Mouse (Mus musculus) kidney, postnatal 0 days (tissue): ENCODE measurements around the gene Zfp385a. TPM values are rescaled to one million over a fixed set of nuclear protein-coding genes. Genes with fewer than 3 reads are reported as not detected.

Source experiments
- ATAC-seq: fragments of 200-750 bp; cut with Nextera tagmentation; replicated peaks from 2 replicates; pipeline ENCODE4 v1.8.0; 2017; ENCODE audit warnings: low read depth, moderate number of reproducible peaks, moderate TSS enrichment, moderate library complexity; ENCODE audit not compliant: low FRiP score
- DNase-seq: peaks from one replicate; pipeline ENCODE4 v3.0.0-alpha.2; 2016; ENCODE audit warnings: low spot score
- H3K27ac ChIP-seq: fragments of 300-500 bp; sonication (generic); 2 replicates; pipeline ENCODE4 v1.5.1; 2014; ENCODE audit warnings: mild to moderate bottlenecking
- H3K27me3 ChIP-seq: fragments of 300-500 bp; sonication (generic); 2 replicates; pipeline ENCODE4 v1.6.1; 2014; ENCODE audit warnings: low read length, mixed read lengths; ENCODE audit not compliant: insufficient read depth
- H3K36me3 ChIP-seq: fragments of 300-500 bp; sonication (generic); 2 replicates; pipeline ENCODE4 v1.6.1; 2014; ENCODE audit warnings: low read length, mixed read lengths; ENCODE audit not compliant: insufficient read depth
- H3K4me1 ChIP-seq: fragments of 300-500 bp; sonication (generic); replicated peaks from 2 replicates; pipeline ENCODE4 v1.6.1; 2014; ENCODE audit warnings: antibody characterized with exemption, low read length, mixed read lengths; ENCODE audit not compliant: insufficient read depth
- H3K4me2 ChIP-seq: fragments of 300-500 bp; sonication (generic); 2 replicates; pipeline ENCODE4 v1.6.1; 2014; ENCODE audit warnings: mild to moderate bottlenecking, low read length, moderate library complexity, mixed read lengths
- H3K4me3 ChIP-seq: fragments of 300-500 bp; sonication (generic); replicated peaks from 2 replicates; pipeline ENCODE4 v1.5.1; 2014; ENCODE audit warnings: low read depth, low read length
- H3K9ac ChIP-seq: fragments of 300-500 bp; sonication (generic); 2 replicates; pipeline ENCODE4 v1.6.1; 2014; ENCODE audit warnings: low read depth, low read length
- H3K9me3 ChIP-seq: fragments of 300-500 bp; sonication (generic); replicated peaks from 2 replicates; pipeline ENCODE4 v1.6.1; 2016; ENCODE audit warnings: low read length, inconsistent platforms, mixed read lengths
- CTCF ChIP-seq: IDR thresholded peaks from 2 replicates; pipeline ENCODE4 v1.5.1; 2016; ENCODE audit warnings: antibody characterized with exemption, low read depth, mild to moderate bottlenecking, moderate library complexity
- WGBS: fragments of 180-500 bp; shearing (Covaris S2); extraction: QIAGEN DNeasy Blood & Tissue Kit; methylation state at CpG from one replicate; pipeline ENCODE4 v1.1.7; 2014; 5-methylcytosine and 5-hydroxymethylcytosine counted together
- polyA plus RNA-seq: library from polyadenylated mRNA; unstranded; fragments of >200 nt; fragmentation: Nextera tagmentation; extraction: Ambion mirVana; gene quantifications from 2 replicates; pipeline ENCODE4 v1.2.1, GENCODE M21; 2015

Zfp385a gene
- polyA plus RNA-seq, 1 experiment from 2014 or later = 11.8 TPM

DNA sequence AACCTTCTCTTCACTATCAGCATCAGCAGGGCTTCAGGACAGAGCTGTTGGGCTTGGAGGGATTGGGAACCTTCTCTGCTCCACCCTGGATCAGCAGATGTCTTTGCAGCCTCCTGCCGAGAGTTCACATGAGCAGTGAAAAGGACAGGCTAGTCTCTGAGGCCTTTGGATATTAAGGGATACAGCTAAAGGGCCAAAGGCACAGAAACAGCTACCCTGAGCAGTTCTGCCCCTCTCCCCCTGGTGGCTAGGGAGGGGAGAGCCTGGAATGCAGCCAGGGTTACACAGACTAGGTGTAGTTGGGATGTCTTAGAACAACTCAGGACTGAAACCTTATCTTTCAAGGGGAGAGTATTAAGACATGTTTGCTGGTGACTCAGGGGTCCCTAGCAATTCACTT lies 18.8 kb downstream of the Zfp385a start:
- H3K9me3 ChIP-seq = no peaks in the 10 kb centered on the region
- no peak for ATAC-seq
- H3K4me3 ChIP-seq = no peak overlapping the region
- H3K9ac ChIP-seq = no peak overlapping the region
- peaks cover 8% of the 10 kb centered on the region; the same call in 1 of the 2 replicates for H3K4me1 ChIP-seq
- H3K27me3 ChIP-seq = no peaks in the 10 kb centered on the region
- H3K36me3 ChIP-seq = peaks cover 12% of the 10 kb centered on the region; the same call in 1 of the 2 replicates
- 57% methylated on average over 1 of the region's 1 CpGs for WGBS
- DNase-seq = peak; percentile 61
- no peak overlapping the region for H3K4me2 ChIP-seq
- no peak overlapping the region for H3K27ac ChIP-seq
- peak; percentile 70 for TF ChIP-seq CTCF

DNA sequence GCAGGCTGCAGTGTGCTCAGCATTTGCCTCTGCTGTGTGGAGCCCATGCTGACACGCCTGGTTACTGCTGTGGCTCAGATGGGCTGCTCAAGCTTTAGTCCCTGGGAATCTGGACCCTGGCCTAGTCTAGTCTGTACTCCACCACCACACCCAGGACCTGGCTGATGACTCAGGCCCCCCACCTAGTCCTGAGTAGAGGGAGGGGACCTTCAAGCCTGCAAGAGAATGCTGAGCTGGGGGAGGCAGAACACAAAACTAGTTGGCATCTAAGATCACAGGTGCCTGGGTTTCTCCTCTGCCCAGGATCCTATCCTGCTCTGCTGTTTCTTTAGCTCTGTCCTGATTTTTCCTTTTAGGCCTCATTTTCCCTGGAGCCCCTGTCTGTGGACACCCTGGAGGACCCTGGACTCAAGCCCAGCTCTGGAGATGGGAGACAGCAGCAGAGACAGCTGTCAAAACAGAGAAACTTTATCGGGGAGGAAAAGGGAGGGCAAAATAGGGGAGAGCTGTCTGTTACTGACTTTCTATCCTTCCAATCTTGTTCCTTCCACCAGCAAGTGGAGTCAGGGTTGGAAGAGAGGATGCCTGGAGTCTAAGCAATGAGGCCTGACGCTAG lies 21.6 kb downstream of the Zfp385a start:
- Histone ChIP-seq H3K9ac (no peak overlapping the region), H3K27me3 (no peaks in the 10 kb centered on the region), H3K9me3 (no peaks in the 10 kb centered on the region), H3K4me3 (no peak overlapping the region), H3K4me1 (peaks cover 25% of the 10 kb centered on the region; the same call in 1 of the 2 replicates), H3K36me3 (peaks cover 12% of the 10 kb centered on the region; the same call in 1 of the 2 replicates), H3K27ac (no peak overlapping the region), H3K4me2 (no peak overlapping the region)
- no peak for DNase-seq
- ATAC-seq = no peak
- TF ChIP-seq CTCF = no peak
- WGBS = 37% methylated on average over 3 of the region's 3 CpGs

DNA sequence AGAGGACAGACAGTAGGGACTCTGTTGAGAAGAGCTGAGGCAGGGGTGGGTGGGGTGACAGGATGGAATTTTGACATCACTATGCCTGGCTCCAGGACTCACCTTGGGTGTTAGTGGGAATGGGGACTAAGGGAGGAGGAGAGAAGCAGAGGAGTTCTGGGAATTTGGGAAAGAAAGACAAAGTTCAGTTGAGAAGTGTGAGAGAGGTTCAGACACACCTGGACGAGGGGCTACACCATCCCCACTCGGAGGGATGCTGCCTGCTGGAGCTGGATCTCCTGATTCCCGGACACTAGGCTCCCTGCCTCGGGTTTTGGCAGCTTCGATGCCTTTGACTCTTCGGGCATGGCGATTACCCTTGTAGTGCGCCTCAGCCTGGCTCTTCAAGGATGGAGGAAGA lies 22.2 kb downstream of the Zfp385a start:
- Histone ChIP-seq H3K36me3 (peaks cover 12% of the 10 kb centered on the region; the same call in 1 of the 2 replicates), H3K27me3 (no peaks in the 10 kb centered on the region), H3K27ac (no peak overlapping the region), H3K4me3 (no peak overlapping the region), H3K9me3 (no peaks in the 10 kb centered on the region), H3K4me2 (no peak overlapping the region), H3K9ac (no peak overlapping the region), H3K4me1 (peaks cover 25% of the 10 kb centered on the region; the same call in 1 of the 2 replicates)
- no peak for TF ChIP-seq CTCF
- WGBS = 92% methylated on average over 8 of the region's 8 CpGs
- DNase-seq (no peak), ATAC-seq (no peak)

DNA sequence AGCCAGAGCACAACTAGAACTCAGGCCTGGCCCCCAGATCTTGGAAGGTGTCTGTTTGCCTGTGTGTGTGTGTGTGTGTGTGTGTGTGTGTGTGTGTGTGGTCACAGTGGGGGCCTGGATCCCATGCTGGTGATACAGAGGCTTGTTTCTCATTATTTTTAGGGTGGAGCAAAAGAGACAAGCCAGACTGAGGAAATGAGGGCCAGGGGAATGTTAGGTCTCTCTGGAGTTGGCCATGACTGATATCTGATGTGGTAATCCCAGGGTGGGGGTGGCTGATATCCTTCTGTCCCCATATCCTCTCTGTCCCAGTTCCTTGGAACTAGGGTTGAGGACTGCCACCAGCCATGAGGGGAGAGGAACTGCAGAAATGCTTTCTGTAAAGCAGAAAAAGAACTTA lies 22.8 kb downstream of the Zfp385a start:
- Histone ChIP-seq H3K27ac (no peak overlapping the region), H3K4me1 (peaks cover 21% of the 10 kb centered on the region; the same call in 1 of the 2 replicates), H3K9ac (no peak overlapping the region), H3K9me3 (no peaks in the 10 kb centered on the region), H3K4me2 (no peak overlapping the region), H3K36me3 (peaks cover 12% of the 10 kb centered on the region; the same call in 1 of the 2 replicates), H3K27me3 (no peaks in the 10 kb centered on the region), H3K4me3 (no peak overlapping the region)
- no peak for TF ChIP-seq CTCF
- no peak for DNase-seq
- ATAC-seq = no peak

DNA sequence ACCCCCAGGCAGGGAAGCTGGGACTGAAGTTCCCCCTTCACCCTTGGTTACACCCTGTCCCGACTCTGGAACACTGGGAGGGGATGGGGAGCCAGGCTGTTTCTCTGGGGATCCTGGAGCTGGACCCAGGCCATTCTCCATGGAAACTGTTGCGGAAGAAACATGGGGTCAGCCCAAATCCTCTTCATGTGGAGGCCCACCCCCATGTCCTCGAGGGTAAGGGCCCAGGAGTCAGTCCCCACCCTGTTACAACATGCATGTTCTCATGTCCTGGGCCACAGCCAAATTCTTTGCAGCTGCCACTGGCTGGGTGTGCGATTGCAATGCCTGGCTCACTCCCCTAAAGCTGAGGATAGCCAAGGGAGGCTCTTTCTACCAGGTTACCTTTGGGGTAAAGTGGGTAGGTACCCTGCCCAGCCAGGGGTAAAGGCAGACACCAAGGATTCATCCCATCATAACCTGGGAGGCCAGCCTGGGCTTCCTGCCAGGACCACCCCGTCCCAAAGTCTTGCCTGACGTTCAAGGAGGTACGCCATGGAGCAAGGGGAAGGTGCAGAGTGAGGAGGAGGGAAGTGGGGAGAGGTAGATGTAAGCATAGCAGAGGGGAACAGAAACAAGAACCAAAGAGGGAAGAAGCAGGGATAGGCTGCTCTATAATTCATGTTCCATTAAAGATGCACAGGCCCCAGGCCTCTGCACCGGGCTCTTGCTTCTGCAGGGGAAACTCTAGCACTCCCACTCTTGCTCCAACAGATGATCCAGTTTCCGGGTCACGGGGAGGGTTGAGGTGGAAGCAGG lies 23.7 kb downstream of the Zfp385a start:
- no peak for TF ChIP-seq CTCF
- WGBS = 62% methylated on average over 9 of the region's 10 CpGs
- no peak overlapping the region for H3K9ac ChIP-seq
- H3K4me2 ChIP-seq = no peak overlapping the region
- peaks cover 12% of the 10 kb centered on the region; the same call in 1 of the 2 replicates for H3K36me3 ChIP-seq
- H3K27me3 ChIP-seq = no peaks in the 10 kb centered on the region
- H3K27ac ChIP-seq = no peak overlapping the region
- no peak overlapping the region for H3K4me3 ChIP-seq
- H3K4me1 ChIP-seq = peaks cover 17% of the 10 kb centered on the region; the same call in 1 of the 2 replicates
- H3K9me3 ChIP-seq = no peaks in the 10 kb centered on the region
- no peak for DNase-seq
- no peak for ATAC-seq

DNA sequence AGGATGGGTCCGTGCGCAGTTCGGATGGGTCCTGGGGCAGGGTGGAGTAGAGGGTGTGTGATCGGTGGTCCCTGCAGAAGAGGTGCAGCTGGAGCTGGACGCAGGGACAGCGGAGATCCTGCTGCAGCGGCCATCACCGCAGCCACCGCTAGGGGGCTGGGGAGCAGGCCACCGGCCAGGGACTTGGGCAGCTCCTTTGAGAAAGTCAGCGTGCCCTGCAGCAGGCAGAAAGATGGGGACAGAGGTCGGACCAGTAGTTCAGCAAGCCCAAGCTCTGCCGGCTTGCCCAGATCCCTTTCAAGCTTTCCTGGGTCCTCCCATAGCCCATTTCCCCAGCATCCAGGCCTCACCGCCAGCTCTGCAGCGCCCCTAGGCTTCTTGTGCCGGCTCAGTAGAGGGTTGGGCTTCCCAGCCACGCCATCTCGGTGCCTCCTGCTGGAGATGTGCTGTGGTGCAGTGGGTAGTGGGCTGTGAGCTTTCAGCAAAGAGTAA lies 24.8 kb downstream of the Zfp385a start:
- H3K36me3 ChIP-seq = peaks cover 12% of the 10 kb centered on the region; the same call in 1 of the 2 replicates
- no peaks in the 10 kb centered on the region for H3K9me3 ChIP-seq
- H3K4me2 ChIP-seq = peak overlapping the region; percentile 68
- H3K27me3 ChIP-seq = no peaks in the 10 kb centered on the region
- peak; percentile 90 for TF ChIP-seq CTCF
- H3K27ac ChIP-seq = no peak overlapping the region
- DNase-seq = peak; percentile 86
- H3K9ac ChIP-seq = no peak overlapping the region
- WGBS = 6% methylated on average over 18 of the region's 18 CpGs
- peak overlapping the region; percentile 21 for H3K4me3 ChIP-seq
- peaks cover 17% of the 10 kb centered on the region; the same call in 1 of the 2 replicates for H3K4me1 ChIP-seq
- peak; percentile 71 for ATAC-seq
